Mouse (Mus musculus) left cerebral cortex, adult 2 months (tissue): ENCODE measurements at regions not wholly inside any gene's neighbourhood (a gene's known extent, or its start where the extent isn't known, plus 50 kb on each side); places are given as distances from the start of the nearest gene placed in this dataset.

Source experiments
- DNase-seq, 2 experiments: peaks; one replicate each; pipeline ENCODE4 v3.0.0; 2021 to 2022; ENCODE audit warnings: low spot score in 2 of 2, mixed read lengths in 1 of 2; ENCODE audit errors: extremely low spot score in 1 of 2
- H3K27ac ChIP-seq: fragments of 200-600 bp; 2 replicates; pipeline ENCODE4 v1.8.1; 2022
- H3K4me3 ChIP-seq: fragments of 200-600 bp; 2 replicates; pipeline ENCODE4 v1.8.1; 2022
- CTCF ChIP-seq: fragments of 200-600 bp; IDR thresholded peaks from 2 replicates; pipeline ENCODE4 v1.8.1; 2022; ENCODE audit warnings: antibody characterized with exemption, mild to moderate bottlenecking, moderate library complexity
- intact Hi-C: fragments of 180-260 bp; cut with DNase I; formaldehyde crosslinking; loops from one replicate; pipeline ENCODE4 v1.15.1; 2025

- DNase-seq: no peak
- H3K4me3 ChIP-seq: no peak overlapping the region
- no peak overlapping the region for H3K27ac ChIP-seq
- intact Hi-C loops: no loop called here
- no peak for TF ChIP-seq CTCF
Observed at GRCm38 (mm10) chr6:37711766-37712165, 158.8 kb upstream of the Trim24 start.

GRCm38 (mm10) chr6:37713411-37713810, 157.2 kb upstream of the Trim24 start:
- Histone ChIP-seq H3K27ac (no peak overlapping the region), H3K4me3 (no peak overlapping the region)
- no peak for TF ChIP-seq CTCF
- DNase-seq: no peak
- intact Hi-C loops: no loop called here

- TF ChIP-seq CTCF: no peak
- Histone ChIP-seq H3K27ac (no peak overlapping the region), H3K4me3 (no peak overlapping the region)
- intact Hi-C loops: no loop called here
- DNase-seq: no peak
Observed at GRCm38 (mm10) chr6:37714223-37714928, 156.2 kb upstream of the Trim24 start.

GRCm38 (mm10) chr6:37721736-37722135, 148.9 kb upstream of the Trim24 start:
- no peak overlapping the region for H3K4me3 ChIP-seq
- TF ChIP-seq CTCF: no peak
- intact Hi-C loops: no loop called here
- H3K27ac ChIP-seq: no peak overlapping the region
- DNase-seq: no peak

- DNase-seq: peak in 1 of 2 experiments; percentile 11
- TF ChIP-seq CTCF: no peak
- Histone ChIP-seq H3K27ac (peak overlapping the region; percentile 15; the same call in 1 of the 2 replicates), H3K4me3 (no peak overlapping the region)
- intact Hi-C loops: no loop called here
Observed at GRCm38 (mm10) chr6:37723337-37723736, 147.3 kb upstream of the Trim24 start.

GRCm38 (mm10) chr6:37724240-37724639, 146.4 kb upstream of the Trim24 start:
- Histone ChIP-seq H3K4me3 (no peak overlapping the region), H3K27ac (no peak overlapping the region)
- TF ChIP-seq CTCF: no peak
- intact Hi-C loops: no loop called here
- no peak for DNase-seq

- DNase-seq: no peak
- no peak for TF ChIP-seq CTCF
- intact Hi-C loops: no loop called here
- Histone ChIP-seq H3K4me3 (no peak overlapping the region), H3K27ac (no peak overlapping the region)
Observed at GRCm38 (mm10) chr6:37728621-37729020, 142.0 kb upstream of the Trim24 start.

- no peak for TF ChIP-seq CTCF
- DNase-seq: no peak
- Histone ChIP-seq H3K4me3 (no peak overlapping the region), H3K27ac (no peak overlapping the region)
- intact Hi-C loops: no loop called here
Observed at GRCm38 (mm10) chr6:37729165-37729564, 141.4 kb upstream of the Trim24 start.

GRCm38 (mm10) chr6:37730500-37731239, 139.9 kb upstream of the Trim24 start:
- H3K4me3 ChIP-seq: no peak overlapping the region
- DNase-seq: no peak
- H3K27ac ChIP-seq: no peak overlapping the region
- no peak for TF ChIP-seq CTCF
- intact Hi-C loops: no loop called here

- no peak overlapping the region for H3K27ac ChIP-seq
- intact Hi-C loops: no loop called here
- TF ChIP-seq CTCF: no peak
- no peak overlapping the region for H3K4me3 ChIP-seq
- DNase-seq: peak; percentile 64 to 66
Observed at GRCm38 (mm10) chr6:37732385-37732784, 138.2 kb upstream of the Trim24 start.

- H3K27ac ChIP-seq: no peak overlapping the region
- intact Hi-C loops: no loop called here
- no peak overlapping the region for H3K4me3 ChIP-seq
- DNase-seq: no peak
- no peak for TF ChIP-seq CTCF
Observed at GRCm38 (mm10) chr6:37735288-37735961, 135.2 kb upstream of the Trim24 start.

- Histone ChIP-seq H3K4me3 (no peak overlapping the region), H3K27ac (no peak overlapping the region)
- intact Hi-C loops: no loop called here
- no peak for TF ChIP-seq CTCF
- no peak for DNase-seq
Observed at GRCm38 (mm10) chr6:37735962-37736297, 134.7 kb upstream of the Trim24 start.
